Mouse (Mus musculus): ENCODE data around the gene Ift80.
A peak's percentile ranks its signal among the peaks of the same experiment; 100 is the strongest.
"Not testable (repeated sequence)": the region's sequence is repeated elsewhere in the genome, so short reads cannot be mapped to it uniquely, and the experiment has no call there.

Gene Ift80

GRCm38 (mm10) chr3:68980898-68981297 lies 23.5 kb downstream of the Ift80 start:
- peak; percentile 92 for DNase-seq

GRCm38 (mm10) chr3:68979187-68979586 lies 25.2 kb downstream of the Ift80 start:
- no peak for DNase-seq

GRCm38 (mm10) chr3:68977696-68978095 lies 26.7 kb downstream of the Ift80 start:
- no peak for DNase-seq

GRCm38 (mm10) chr3:68975533-68976490 lies 28.6 kb downstream of the Ift80 start:
- DNase-seq: no peak

GRCm38 (mm10) chr3:68974639-68975532 lies 29.5 kb downstream of the Ift80 start:
- DNase-seq: no peak

GRCm38 (mm10) chr3:68973574-68973973 lies 30.8 kb downstream of the Ift80 start:
- no peak for DNase-seq

GRCm38 (mm10) chr3:68969091-68969590 lies 35.2 kb downstream of the Ift80 start:
- no peak for DNase-seq

GRCm38 (mm10) chr3:68967404-68967803 lies 37.0 kb downstream of the Ift80 start:
- no peak for DNase-seq

- DNase-seq: no peak
Measured at GRCm38 (mm10) chr3:68966527-68967285, 37.7 kb downstream of the Ift80 start.

GRCm38 (mm10) chr3:68964682-68965081 lies 39.7 kb downstream of the Ift80 start:
- DNase-seq: no peak

- DNase-seq: no peak
Measured at GRCm38 (mm10) chr3:68957413-68957812, 47.0 kb downstream of the Ift80 start.

- no peak for DNase-seq
Measured at GRCm38 (mm10) chr3:68956454-68956853, 47.9 kb downstream of the Ift80 start.

GRCm38 (mm10) chr3:68954487-68954886 lies 49.9 kb downstream of the Ift80 start:
- DNase-seq: peak; percentile 19

- DNase-seq: no peak
Measured at GRCm38 (mm10) chr3:68952707-68953106, 51.7 kb downstream of the Ift80 start.

- not testable (repeated sequence) for DNase-seq
Measured at GRCm38 (mm10) chr3:68951971-68952370, 52.4 kb downstream of the Ift80 start.

GRCm38 (mm10) chr3:68949381-68949780 lies 55.0 kb downstream of the Ift80 start:
- DNase-seq: no peak

GRCm38 (mm10) chr3:68948918-68949317 lies 55.5 kb downstream of the Ift80 start:
- no peak for DNase-seq

- no peak for DNase-seq
Measured at GRCm38 (mm10) chr3:68941867-68942266, 62.5 kb downstream of the Ift80 start.

GRCm38 (mm10) chr3:68940311-68940710 lies 64.1 kb downstream of the Ift80 start:
- DNase-seq: no peak

- no peak for DNase-seq
Measured at GRCm38 (mm10) chr3:68939312-68939711, 65.1 kb downstream of the Ift80 start.

GRCm38 (mm10) chr3:68936709-68937108 lies 67.7 kb downstream of the Ift80 start:
- no peak for DNase-seq

- DNase-seq: no peak
Measured at GRCm38 (mm10) chr3:68935498-68935897, 68.9 kb downstream of the Ift80 start.

- no peak for DNase-seq
Measured at GRCm38 (mm10) chr3:68934259-68934658, 70.1 kb downstream of the Ift80 start.

All from heart, adult 11 months (tissue).